Mouse (Mus musculus): ENCODE measurements around the gene Luzp1. TPM values are rescaled to one million over a fixed set of nuclear protein-coding genes. Genes with fewer than 3 reads are reported as not detected.

Luzp1 gene
- polyA plus RNA-seq, 1 experiment from 2014 or later = 82.9 TPM

DNA sequence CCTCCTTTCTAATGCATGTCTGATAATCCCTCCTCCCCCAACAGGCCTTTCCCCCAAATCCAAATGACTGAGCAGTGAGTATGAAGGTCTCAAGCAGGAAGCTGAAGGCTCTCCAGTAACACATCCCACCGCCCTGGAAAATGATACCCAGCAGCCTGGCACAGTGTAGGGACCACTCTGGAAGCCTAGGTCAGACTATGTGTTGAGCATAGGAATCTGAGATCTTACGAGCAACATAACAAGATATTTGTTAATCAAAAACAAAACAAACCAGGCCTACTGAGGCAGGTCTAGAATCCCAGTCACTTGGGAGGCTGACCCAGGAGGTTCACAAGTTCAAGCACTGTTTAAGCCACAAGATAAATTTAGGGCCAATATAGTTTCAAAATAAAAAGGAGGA lies 131.0 kb downstream of the Luzp1 start:
- 0 out of 2 replicates have a peak, but pooled peaks cover 5% of the 10 kb centered on the region for H3K4me1 ChIP-seq (replicated peaks; ENCODE audit: control insufficient read depth, insufficient read depth, low read length)
- H3K36me3 ChIP-seq (ENCODE audit: control insufficient read depth, insufficient read depth) = no peaks in the 10 kb centered on the region
- ATAC-seq = no peak
- no peaks in the 10 kb centered on the region for H3K9me3 ChIP-seq (ENCODE audit: control insufficient read depth)
- H3K27ac ChIP-seq (ENCODE audit: low read depth, low read length) = no peak overlapping the region
- no peaks in the 10 kb centered on the region for H3K27me3 ChIP-seq (replicated peaks; ENCODE audit: control insufficient read depth, insufficient read depth, low read length)
- WGBS = 83% methylated on average over 2 of the region's 2 CpGs
- no peak overlapping the region for H3K9ac ChIP-seq (ENCODE audit: low read depth, low read length)
- no peak for TF ChIP-seq CTCF (IDR thresholded peaks at IDR 0.05; ENCODE audit: low read depth)
- peak overlapping the region; percentile 66; the same call in 1 of the 2 replicates for H3K4me2 ChIP-seq (replicated peaks; ENCODE audit: low read depth)
- peak overlapping the region; percentile 98; the same call in 1 of the 2 replicates for H3K4me3 ChIP-seq (ENCODE audit: low read depth, low read length)

DNA sequence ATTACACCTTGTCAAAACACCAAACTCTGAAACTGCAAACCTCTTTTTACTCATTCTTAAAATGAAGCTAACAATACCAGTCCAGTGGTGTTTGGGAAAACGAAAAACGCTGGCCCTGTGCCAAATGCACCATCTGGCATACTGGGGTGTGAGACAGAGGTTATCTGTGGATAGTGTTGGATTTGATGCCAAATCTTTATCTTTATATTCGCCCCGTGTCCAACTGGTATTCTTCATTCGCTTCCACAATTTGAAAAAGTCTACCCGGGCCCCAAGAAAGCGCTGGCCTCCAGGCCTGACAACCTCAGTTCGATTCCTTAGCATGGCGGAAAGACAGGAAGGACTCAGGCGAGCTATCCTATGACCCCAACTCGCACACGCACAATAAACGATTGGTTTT lies 131.9 kb downstream of the Luzp1 start:
- WGBS = under 1% methylated on average over 13 of the region's 13 CpGs
- no peaks in the 10 kb centered on the region for H3K36me3 ChIP-seq (ENCODE audit: control insufficient read depth, insufficient read depth)
- peak overlapping the region; percentile 98 for H3K4me3 ChIP-seq (ENCODE audit: low read depth, low read length)
- H3K27me3 ChIP-seq (replicated peaks; ENCODE audit: control insufficient read depth, insufficient read depth, low read length) = no peaks in the 10 kb centered on the region
- 0 out of 2 replicates have a peak, but pooled peaks cover 5% of the 10 kb centered on the region for H3K4me1 ChIP-seq (replicated peaks; ENCODE audit: control insufficient read depth, insufficient read depth, low read length)
- peak overlapping the region; percentile 94; the same call in 1 of the 2 replicates for H3K27ac ChIP-seq (ENCODE audit: low read depth, low read length)
- no peak for ATAC-seq
- TF ChIP-seq CTCF (IDR thresholded peaks at IDR 0.05; ENCODE audit: low read depth) = no peak
- H3K4me2 ChIP-seq (replicated peaks; ENCODE audit: low read depth) = peak overlapping the region; percentile 66
- H3K9ac ChIP-seq (ENCODE audit: low read depth, low read length) = peak overlapping the region; percentile 99; the same call in 1 of the 2 replicates
- H3K9me3 ChIP-seq (ENCODE audit: control insufficient read depth) = no peaks in the 10 kb centered on the region

DNA sequence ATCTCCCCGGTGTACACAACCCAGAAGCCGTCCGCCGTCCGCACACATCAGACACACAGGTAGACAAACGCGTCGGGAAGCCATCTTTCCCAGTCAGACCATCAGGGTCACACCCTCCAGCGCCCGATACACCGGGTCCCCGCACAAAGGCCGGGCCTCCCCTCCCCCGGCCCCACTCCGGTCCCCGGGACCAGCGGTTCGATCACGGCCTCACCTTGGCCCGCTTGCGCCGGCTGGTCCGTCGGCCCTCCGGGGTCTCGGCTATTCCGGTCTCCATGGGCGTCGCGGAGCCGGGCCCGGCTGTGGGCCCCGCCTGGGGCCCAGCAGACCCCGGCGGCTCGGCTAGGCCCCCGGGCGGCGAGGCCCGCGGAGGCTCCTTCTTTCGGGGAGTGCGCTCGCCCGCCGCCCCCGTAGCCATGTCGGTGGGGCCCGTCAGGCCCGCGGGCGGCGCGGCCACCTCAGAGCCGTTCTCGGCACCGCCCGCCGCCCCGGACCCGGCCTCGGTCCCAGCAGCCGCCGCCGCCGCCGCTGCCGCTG lies 132.5 kb downstream of the Luzp1 start:
- Histone ChIP-seq H3K27ac (ENCODE audit: low read depth, low read length) (peak overlapping the region; percentile 94), H3K9me3 (ENCODE audit: control insufficient read depth) (no peaks in the 10 kb centered on the region), H3K4me3 (ENCODE audit: low read depth, low read length) (peak overlapping the region; percentile 98), H3K27me3 (replicated peaks; ENCODE audit: control insufficient read depth, insufficient read depth, low read length) (no peaks in the 10 kb centered on the region), H3K4me1 (replicated peaks; ENCODE audit: control insufficient read depth, insufficient read depth, low read length) (0 out of 2 replicates have a peak, but pooled peaks cover 5% of the 10 kb centered on the region), H3K9ac (ENCODE audit: low read depth, low read length) (peak overlapping the region; percentile 99), H3K36me3 (ENCODE audit: control insufficient read depth, insufficient read depth) (no peaks in the 10 kb centered on the region), H3K4me2 (replicated peaks; ENCODE audit: low read depth) (peak overlapping the region; percentile 66)
- TF ChIP-seq CTCF (IDR thresholded peaks at IDR 0.05; ENCODE audit: low read depth) = no peak
- peak; percentile 53 for ATAC-seq
- under 1% methylated on average over 45 of the region's 68 CpGs for WGBS

DNA sequence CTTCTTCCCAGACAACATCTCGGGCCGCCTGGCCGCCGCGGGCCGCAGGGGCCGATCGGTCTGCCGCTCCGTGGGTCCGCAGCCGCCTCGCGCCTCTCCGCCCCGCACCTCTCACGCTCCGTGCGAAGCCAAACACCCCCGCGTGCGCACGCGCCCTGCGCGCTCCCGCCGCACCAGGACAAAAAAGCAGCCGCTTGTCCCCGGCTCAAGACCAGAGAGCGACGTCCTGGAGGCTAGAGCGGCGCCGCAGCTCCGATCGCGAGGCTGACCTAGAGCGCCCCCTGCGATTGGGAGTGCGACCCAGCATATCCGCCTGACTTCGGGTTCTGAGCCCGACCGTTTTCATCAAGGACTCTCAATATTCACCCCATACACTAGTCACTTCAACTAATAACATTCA lies 133.0 kb downstream of the Luzp1 start, which contains the start of gene Kdm1a:
TSS of gene Kdm1a (minus strand) at position 156 of the 400 bp plus-strand sequence.
- Histone ChIP-seq H3K4me3 (ENCODE audit: low read depth, low read length) (peak within 1 kb of the TSS; percentile 98), H3K27me3 (replicated peaks; ENCODE audit: control insufficient read depth, insufficient read depth, low read length) (no peaks in the 10 kb centered on the region), H3K9ac (ENCODE audit: low read depth, low read length) (peak within 1 kb of the TSS; percentile 99), H3K4me1 (replicated peaks; ENCODE audit: control insufficient read depth, insufficient read depth, low read length) (0 out of 2 replicates have a peak, but pooled peaks cover 5% of the 10 kb centered on the region), H3K27ac (ENCODE audit: low read depth, low read length) (peak within 1 kb of the TSS; percentile 94), H3K9me3 (ENCODE audit: control insufficient read depth) (no peaks in the 10 kb centered on the region), H3K4me2 (replicated peaks; ENCODE audit: low read depth) (peak within 1 kb of the TSS; percentile 66), H3K36me3 (ENCODE audit: control insufficient read depth, insufficient read depth) (no peaks in the 10 kb centered on the region)
- peak; percentile 84 for ATAC-seq
- TF ChIP-seq CTCF (IDR thresholded peaks at IDR 0.05; ENCODE audit: low read depth) = peak; percentile 99
- 0% methylated on average over 44 of the region's 45 CpGs for WGBS

Other genes with a start within 250 kb of the Luzp1 start
- 23.6 and 25.0 TPM in 2 replicates for gene Tcea3, start 222.0 kb upstream of the Luzp1 start, polyA plus RNA-seq (2015; fragmentation: Nextera tagmentation; extraction: Ambion mirVana)
- 6.7 and 7.5 TPM in 2 replicates for gene Zfp46, start 185.1 kb upstream of the Luzp1 start, polyA plus RNA-seq (2015; fragmentation: Nextera tagmentation; extraction: Ambion mirVana)
- 47.9 and 51.4 TPM in 2 replicates for gene Hnrnpr, start 158.8 kb upstream of the Luzp1 start, polyA plus RNA-seq (2015; fragmentation: Nextera tagmentation; extraction: Ambion mirVana)
- gene Htr1d, start 46.2 kb upstream of the Luzp1 start, polyA plus RNA-seq (2015; fragmentation: Nextera tagmentation; extraction: Ambion mirVana) = 0.16 and 0.37 TPM in 2 replicates
- gene 6030445D17Rik, start 7.5 kb upstream of the Luzp1 start, polyA plus RNA-seq (2015; fragmentation: Nextera tagmentation; extraction: Ambion mirVana) = 0.50 and 0.59 TPM in 2 replicates
- gene Kdm1a, start 133.0 kb downstream of the Luzp1 start, polyA plus RNA-seq (2015; fragmentation: Nextera tagmentation; extraction: Ambion mirVana) = 16.4 and 16.5 TPM in 2 replicates
- not detected in 2 replicates for gene Tex46, start 140.7 kb downstream of the Luzp1 start, polyA plus RNA-seq (2015; fragmentation: Nextera tagmentation; extraction: Ambion mirVana)
- not detected in 2 replicates for gene Lactbl1, start 152.9 kb downstream of the Luzp1 start, polyA plus RNA-seq (2015; fragmentation: Nextera tagmentation; extraction: Ambion mirVana)

All from intestine, postnatal 0 days (tissue).